Mouse (Mus musculus): ENCODE measurements around the gene Ptpra. TPM values are rescaled to one million over a fixed set of nuclear protein-coding genes. Genes with fewer than 3 reads are reported as not detected.

The Ptpra gene
- total RNA-seq, 2 experiments from 2014 or later, result 68.9 to 138 TPM

GRCm38 (mm10) chr2:130583902-130584560 is 134.0 kb downstream of the Ptpra start:
- ATAC-seq (replicated peaks; ENCODE audit: poor library complexity, severe bottlenecking), result no peak

- ATAC-seq (replicated peaks; ENCODE audit: poor library complexity, severe bottlenecking), result no peak
Observed at GRCm38 (mm10) chr2:130586016-130586415, 135.9 kb downstream of the Ptpra start.

GRCm38 (mm10) chr2:130588373-130588772 is 138.3 kb downstream of the Ptpra start:
- no peak for ATAC-seq (replicated peaks; ENCODE audit: poor library complexity, severe bottlenecking)

- ATAC-seq (replicated peaks; ENCODE audit: poor library complexity, severe bottlenecking), result no peak
Observed at GRCm38 (mm10) chr2:130589157-130589556, 139.1 kb downstream of the Ptpra start.

GRCm38 (mm10) chr2:130589761-130590160 is 139.7 kb downstream of the Ptpra start:
- no peak for ATAC-seq (replicated peaks; ENCODE audit: poor library complexity, severe bottlenecking)

- ATAC-seq (replicated peaks; ENCODE audit: poor library complexity, severe bottlenecking), result no peak
Observed at GRCm38 (mm10) chr2:130591016-130591415, 140.9 kb downstream of the Ptpra start.

- no peak for ATAC-seq (replicated peaks; ENCODE audit: poor library complexity, severe bottlenecking)
Observed at GRCm38 (mm10) chr2:130595596-130595995, 145.5 kb downstream of the Ptpra start.

- ATAC-seq (replicated peaks; ENCODE audit: poor library complexity, severe bottlenecking), result peak; percentile 50
Observed at GRCm38 (mm10) chr2:130597601-130598010, 147.5 kb downstream of the Ptpra start.

- ATAC-seq (replicated peaks; ENCODE audit: poor library complexity, severe bottlenecking), result no peak
Observed at GRCm38 (mm10) chr2:130598399-130598798, 148.3 kb downstream of the Ptpra start.

- no peak for ATAC-seq (replicated peaks; ENCODE audit: poor library complexity, severe bottlenecking)
Observed at GRCm38 (mm10) chr2:130602195-130602594, 152.1 kb downstream of the Ptpra start.

Other genes with a start within 250 kb of the Ptpra start
- gene Nop56, start 175.8 kb upstream of the Ptpra start, total RNA-seq (2014; fragmentation: Nextera tagmentation), result 501 and 575 TPM in 2 replicates
- gene Nop56, start 175.8 kb upstream of the Ptpra start, total RNA-seq (2017), result 468 and 587 TPM in 2 replicates
- gene Idh3b, start 165.7 kb upstream of the Ptpra start, total RNA-seq (2014; fragmentation: Nextera tagmentation), result 130 and 165 TPM in 2 replicates
- 116 and 121 TPM in 2 replicates for gene Idh3b, start 165.7 kb upstream of the Ptpra start, total RNA-seq (2017)
- not detected in 2 replicates for gene Ebf4, start 155.1 kb upstream of the Ptpra start, total RNA-seq (2014; fragmentation: Nextera tagmentation)
- gene Ebf4, start 155.1 kb upstream of the Ptpra start, total RNA-seq (2017), result not detected in 2 replicates
- 3.2 TPM in 1 of 2 replicates, not detected in the other for gene Cpxm1, start 52.7 kb upstream of the Ptpra start, total RNA-seq (2014; fragmentation: Nextera tagmentation)
- 0.99 TPM in 1 of 2 replicates, not detected in the other for gene Cpxm1, start 52.7 kb upstream of the Ptpra start, total RNA-seq (2017)
- gene Gm28372, start 45.0 kb upstream of the Ptpra start, total RNA-seq (2014; fragmentation: Nextera tagmentation), result not detected in 2 replicates
- gene Gm28372, start 45.0 kb upstream of the Ptpra start, total RNA-seq (2017), result not detected in 2 replicates
- not detected in 2 replicates for gene 1700020A23Rik, start 45.0 kb upstream of the Ptpra start, total RNA-seq (2014; fragmentation: Nextera tagmentation)
- gene 1700020A23Rik, start 45.0 kb upstream of the Ptpra start, total RNA-seq (2017), result not detected in 2 replicates
- not detected in 2 replicates for gene Tmem239, start 43.8 kb upstream of the Ptpra start, total RNA-seq (2014; fragmentation: Nextera tagmentation)
- not detected in 2 replicates for gene Tmem239, start 43.8 kb upstream of the Ptpra start, total RNA-seq (2017)
- 128 and 155 TPM in 2 replicates for gene Vps16, start 25.9 kb upstream of the Ptpra start, total RNA-seq (2014; fragmentation: Nextera tagmentation)
- gene Vps16, start 25.9 kb upstream of the Ptpra start, total RNA-seq (2017), result 129 and 167 TPM in 2 replicates
- gene Pced1a, start 25.6 kb upstream of the Ptpra start, total RNA-seq (2014; fragmentation: Nextera tagmentation), result 13.0 and 14.9 TPM in 2 replicates
- 13.6 and 17.2 TPM in 2 replicates for gene Pced1a, start 25.6 kb upstream of the Ptpra start, total RNA-seq (2017)
- 66.7 and 82.1 TPM in 2 replicates for gene Mrps26, start 113.5 kb downstream of the Ptpra start, total RNA-seq (2014; fragmentation: Nextera tagmentation)
- gene Mrps26, start 113.5 kb downstream of the Ptpra start, total RNA-seq (2017), result 47.1 and 52.4 TPM in 2 replicates
- gene Oxt, start 125.9 kb downstream of the Ptpra start, total RNA-seq (2014; fragmentation: Nextera tagmentation), result not detected in 2 replicates
- not detected in 2 replicates for gene Oxt, start 125.9 kb downstream of the Ptpra start, total RNA-seq (2017)
- not detected in 2 replicates for gene Avp, start 132.3 kb downstream of the Ptpra start, total RNA-seq (2014; fragmentation: Nextera tagmentation)
- not detected in 2 replicates for gene Avp, start 132.3 kb downstream of the Ptpra start, total RNA-seq (2017)
- gene Fastkd5, start 179.7 kb downstream of the Ptpra start, total RNA-seq (2014; fragmentation: Nextera tagmentation), result 15.6 and 16.3 TPM in 2 replicates
- gene Fastkd5, start 179.7 kb downstream of the Ptpra start, total RNA-seq (2017), result 17.1 and 19.3 TPM in 2 replicates
- 7.0 and 9.3 TPM in 2 replicates for gene Ubox5, start 179.8 kb downstream of the Ptpra start, total RNA-seq (2014; fragmentation: Nextera tagmentation)
- gene Ubox5, start 179.8 kb downstream of the Ptpra start, total RNA-seq (2017), result 5.9 and 10.0 TPM in 2 replicates
- 1.2 TPM in 1 of 2 replicates, not detected in the other for gene Lzts3, start 192.5 kb downstream of the Ptpra start, total RNA-seq (2014; fragmentation: Nextera tagmentation)
- 0.13 and 0.57 TPM in 2 replicates for gene Lzts3, start 192.5 kb downstream of the Ptpra start, total RNA-seq (2017)
- gene Ddrgk1, start 214.4 kb downstream of the Ptpra start, total RNA-seq (2014; fragmentation: Nextera tagmentation), result 50.3 and 111 TPM in 2 replicates
- 84.5 and 86.3 TPM in 2 replicates for gene Ddrgk1, start 214.4 kb downstream of the Ptpra start, total RNA-seq (2017)
- gene Itpa, start 217.3 kb downstream of the Ptpra start, total RNA-seq (2014; fragmentation: Nextera tagmentation), result 80.5 and 90.4 TPM in 2 replicates
- gene Itpa, start 217.3 kb downstream of the Ptpra start, total RNA-seq (2017), result 64.1 and 76.7 TPM in 2 replicates
- gene Slc4a11, start 247.2 kb downstream of the Ptpra start, total RNA-seq (2014; fragmentation: Nextera tagmentation), result 0.32 and 5.7 TPM in 2 replicates
- gene Slc4a11, start 247.2 kb downstream of the Ptpra start, total RNA-seq (2017), result 0.52 TPM in 1 of 2 replicates, not detected in the other

Data from granulocyte monocyte progenitor cell, adult 5-6 weeks (primary cell).